Mouse (Mus musculus): ENCODE measurements around the gene Pde4a. TPM values are rescaled to one million over a fixed set of nuclear protein-coding genes. Genes with fewer than 3 reads are reported as not detected.

The Pde4a gene
- polyA plus RNA-seq, 1 experiment from 2014 or later, result 4.7 TPM

DNA sequence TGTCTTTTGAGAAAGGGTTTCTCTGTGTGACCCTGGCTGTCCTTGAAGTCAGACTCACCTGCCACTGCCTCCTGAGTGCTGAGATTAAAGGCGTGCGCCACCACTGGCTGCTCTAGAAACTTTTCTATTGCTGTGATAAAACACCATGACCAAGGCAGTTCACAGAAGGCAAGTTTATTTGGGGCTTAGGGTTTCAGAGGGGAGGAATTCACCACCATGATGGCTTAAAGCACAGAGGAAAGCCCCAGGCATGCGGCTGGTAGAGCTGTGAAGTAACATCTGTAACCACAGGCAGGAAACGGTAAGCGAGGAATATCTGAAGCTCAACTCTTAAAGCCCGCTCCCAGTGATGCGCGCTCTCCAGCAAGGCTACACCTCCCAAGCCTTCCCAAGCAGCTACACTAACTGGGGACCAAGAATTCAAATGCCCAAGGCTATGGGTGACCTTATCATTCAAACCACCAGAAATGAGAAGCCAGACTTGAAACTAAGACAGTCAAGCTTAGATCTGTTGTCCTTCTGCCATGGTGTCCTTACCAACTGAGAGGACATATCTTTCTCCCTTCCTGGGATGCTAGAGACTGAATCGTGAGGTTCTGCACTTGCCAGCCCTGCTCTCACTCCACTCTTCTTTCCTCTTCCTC, 32.3 kb upstream of the Pde4a start:
- Histone ChIP-seq H3K27me3 (ENCODE audit: control insufficient read depth, insufficient read depth, low read length) (no peaks in the 10 kb centered on the region), H3K9me3 (replicated peaks; ENCODE audit: control insufficient read depth, low read length) (no peaks in the 10 kb centered on the region), H3K9ac (ENCODE audit: low read length) (no peak overlapping the region), H3K4me3 (replicated peaks; ENCODE audit: low read length) (no peak overlapping the region), H3K36me3 (ENCODE audit: control insufficient read depth, insufficient read depth, low read length) (no peaks in the 10 kb centered on the region), H3K27ac (ENCODE audit: low read length) (no peak overlapping the region), H3K4me2 (ENCODE audit: low read depth, low read length) (no peak overlapping the region), H3K4me1 (ENCODE audit: control insufficient read depth, insufficient read depth, low read length) (peaks cover 5% of the 10 kb centered on the region)
- 76% methylated on average over 9 of the region's 9 CpGs for WGBS
- no peak for ATAC-seq (ENCODE audit: insufficient read depth, low FRiP score)

DNA sequence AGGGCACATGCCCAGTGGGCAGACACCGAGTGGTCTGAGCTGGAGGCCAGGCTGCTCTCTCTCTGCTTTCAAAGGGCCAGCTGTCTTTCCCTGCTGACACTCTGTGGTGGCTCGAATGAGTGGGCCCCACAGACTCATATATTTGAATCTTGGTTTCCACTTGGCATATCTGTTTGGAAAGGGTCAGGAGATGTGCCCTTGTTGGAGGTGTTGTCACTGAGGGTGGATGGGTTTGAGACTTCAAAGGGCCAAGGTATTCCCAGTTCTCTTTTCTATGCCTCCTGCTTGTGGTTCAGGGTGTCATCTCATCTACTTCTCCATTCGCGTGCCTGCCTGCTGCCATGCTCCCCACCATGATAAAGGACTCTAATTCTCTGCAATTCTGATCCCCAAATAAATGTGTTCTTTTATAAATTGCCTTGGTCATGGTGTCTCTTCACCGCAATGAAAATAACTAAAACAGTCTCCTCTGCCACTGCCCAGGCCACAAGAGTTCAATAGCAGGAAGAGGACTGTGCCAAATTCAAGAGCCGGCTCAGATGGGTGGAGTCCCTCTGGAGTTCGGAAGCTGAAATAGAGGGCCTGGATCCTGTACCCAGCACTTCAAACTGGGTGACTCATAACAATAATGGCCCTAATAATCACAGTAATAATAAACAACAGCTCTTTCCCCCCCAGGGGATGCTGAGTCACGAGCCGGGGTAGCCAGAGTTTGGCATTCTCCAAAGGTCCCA, 30.8 kb upstream of the Pde4a start:
- Histone ChIP-seq H3K4me2 (ENCODE audit: low read depth, low read length) (no peak overlapping the region), H3K9ac (ENCODE audit: low read length) (no peak overlapping the region), H3K27ac (ENCODE audit: low read length) (no peak overlapping the region), H3K9me3 (replicated peaks; ENCODE audit: control insufficient read depth, low read length) (no peaks in the 10 kb centered on the region), H3K4me1 (ENCODE audit: control insufficient read depth, insufficient read depth, low read length) (peaks cover 5% of the 10 kb centered on the region), H3K36me3 (ENCODE audit: control insufficient read depth, insufficient read depth, low read length) (peaks cover 3% of the 10 kb centered on the region), H3K27me3 (ENCODE audit: control insufficient read depth, insufficient read depth, low read length) (no peaks in the 10 kb centered on the region), H3K4me3 (replicated peaks; ENCODE audit: low read length) (no peak overlapping the region)
- ATAC-seq (ENCODE audit: insufficient read depth, low FRiP score), result no peak
- WGBS, result 58% methylated on average over 9 of the region's 9 CpGs

DNA sequence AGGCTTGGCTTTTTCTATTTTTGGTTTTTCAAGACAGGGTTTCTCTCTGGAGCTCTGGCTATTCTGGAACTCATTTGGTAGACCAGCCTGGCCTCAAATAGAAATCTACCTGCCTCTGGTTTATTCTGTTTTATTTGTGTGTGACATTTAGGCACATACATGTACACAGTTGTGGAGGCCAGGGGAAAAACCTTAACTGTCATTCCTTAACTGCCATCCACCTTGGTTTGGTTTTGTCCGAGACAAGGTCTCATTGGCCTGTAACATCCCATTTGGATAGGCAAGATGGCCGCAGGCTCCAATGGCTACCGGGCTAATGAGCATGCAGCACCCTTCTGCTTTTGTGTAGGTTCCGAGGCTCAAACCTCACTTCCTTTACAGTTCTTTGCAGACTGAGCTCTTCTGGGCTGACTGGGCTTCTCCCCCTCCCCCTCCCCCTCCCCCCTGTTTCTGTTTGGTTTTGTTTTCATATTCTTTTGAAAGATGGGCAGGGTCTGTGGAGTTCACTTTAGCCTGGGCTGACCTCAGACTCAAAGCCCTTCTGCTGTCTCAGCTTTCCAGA, 30.1 kb upstream of the Pde4a start:
- peaks cover 2% of the 10 kb centered on the region for H3K4me1 ChIP-seq (ENCODE audit: control insufficient read depth, insufficient read depth, low read length)
- H3K27ac ChIP-seq (ENCODE audit: low read length), result no peak overlapping the region
- no peak overlapping the region for H3K9ac ChIP-seq (ENCODE audit: low read length)
- peaks cover 9% of the 10 kb centered on the region for H3K36me3 ChIP-seq (ENCODE audit: control insufficient read depth, insufficient read depth, low read length)
- no peaks in the 10 kb centered on the region for H3K9me3 ChIP-seq (replicated peaks; ENCODE audit: control insufficient read depth, low read length)
- no peak overlapping the region for H3K4me3 ChIP-seq (replicated peaks; ENCODE audit: low read length)
- no peak for ATAC-seq (ENCODE audit: insufficient read depth, low FRiP score)
- WGBS, result 75% methylated on average over 4 of the region's 4 CpGs
- no peaks in the 10 kb centered on the region for H3K27me3 ChIP-seq (ENCODE audit: control insufficient read depth, insufficient read depth, low read length)
- no peak overlapping the region for H3K4me2 ChIP-seq (ENCODE audit: low read depth, low read length)

GRCm38 (mm10) chr9:21135941-21136381, 29.6 kb upstream of the Pde4a start:
- Histone ChIP-seq H3K9ac (ENCODE audit: low read length) (no peak overlapping the region), H3K27ac (ENCODE audit: low read length) (no peak overlapping the region)
- WGBS, result 59% methylated on average over 1 of the region's 1 CpGs

GRCm38 (mm10) chr9:21136401-21136800, 29.1 kb upstream of the Pde4a start:
- H3K27ac ChIP-seq (ENCODE audit: low read length), result no peak overlapping the region
- no peak for ATAC-seq (ENCODE audit: insufficient read depth, low FRiP score)
- H3K9me3 ChIP-seq (replicated peaks; ENCODE audit: control insufficient read depth, low read length), result no peaks in the 10 kb centered on the region
- H3K9ac ChIP-seq (ENCODE audit: low read length), result no peak overlapping the region
- H3K27me3 ChIP-seq (ENCODE audit: control insufficient read depth, insufficient read depth, low read length), result no peaks in the 10 kb centered on the region
- peaks cover 17% of the 10 kb centered on the region for H3K36me3 ChIP-seq (ENCODE audit: control insufficient read depth, insufficient read depth, low read length)
- H3K4me2 ChIP-seq (ENCODE audit: low read depth, low read length), result no peak overlapping the region
- no peak overlapping the region for H3K4me3 ChIP-seq (replicated peaks; ENCODE audit: low read length)
- H3K4me1 ChIP-seq (ENCODE audit: control insufficient read depth, insufficient read depth, low read length), result no peaks in the 10 kb centered on the region
- WGBS, result 78% methylated on average over 6 of the region's 6 CpGs

More at GRCm38 (mm10) chr9:21135941-21136381, 29.6 kb upstream of the Pde4a start:
- Histone ChIP-seq H3K4me1 (ENCODE audit: control insufficient read depth, insufficient read depth, low read length) (no peaks in the 10 kb centered on the region), H3K27me3 (ENCODE audit: control insufficient read depth, insufficient read depth, low read length) (no peaks in the 10 kb centered on the region), H3K4me3 (replicated peaks; ENCODE audit: low read length) (no peak overlapping the region), H3K9me3 (replicated peaks; ENCODE audit: control insufficient read depth, low read length) (no peaks in the 10 kb centered on the region), H3K36me3 (ENCODE audit: control insufficient read depth, insufficient read depth, low read length) (peaks cover 14% of the 10 kb centered on the region), H3K4me2 (ENCODE audit: low read depth, low read length) (no peak overlapping the region)
- ATAC-seq (ENCODE audit: insufficient read depth, low FRiP score), result no peak

- Histone ChIP-seq H3K36me3 (ENCODE audit: control insufficient read depth, insufficient read depth, low read length) (peaks cover 21% of the 10 kb centered on the region), H3K9me3 (replicated peaks; ENCODE audit: control insufficient read depth, low read length) (no peaks in the 10 kb centered on the region), H3K4me2 (ENCODE audit: low read depth, low read length) (no peak overlapping the region), H3K9ac (ENCODE audit: low read length) (no peak overlapping the region), H3K4me1 (ENCODE audit: control insufficient read depth, insufficient read depth, low read length) (no peaks in the 10 kb centered on the region), H3K27me3 (ENCODE audit: control insufficient read depth, insufficient read depth, low read length) (no peaks in the 10 kb centered on the region), H3K4me3 (replicated peaks; ENCODE audit: low read length) (no peak overlapping the region), H3K27ac (ENCODE audit: low read length) (no peak overlapping the region)
- WGBS, result 50% methylated on average over 3 of the region's 3 CpGs
- peak; percentile 52; the same call in 1 of the 2 replicates for ATAC-seq (ENCODE audit: insufficient read depth, low FRiP score)
These were observed 28.3 kb upstream of the Pde4a start for GRCm38 (mm10) chr9:21137229-21137628.

GRCm38 (mm10) chr9:21138386-21138785, 27.1 kb upstream of the Pde4a start:
- no peaks in the 10 kb centered on the region for H3K4me1 ChIP-seq (ENCODE audit: control insufficient read depth, insufficient read depth, low read length)
- H3K36me3 ChIP-seq (ENCODE audit: control insufficient read depth, insufficient read depth, low read length), result peaks cover 26% of the 10 kb centered on the region
- ATAC-seq (ENCODE audit: insufficient read depth, low FRiP score), result no peak
- H3K4me2 ChIP-seq (ENCODE audit: low read depth, low read length), result no peak overlapping the region
- no peak overlapping the region for H3K27ac ChIP-seq (ENCODE audit: low read length)
- no peaks in the 10 kb centered on the region for H3K9me3 ChIP-seq (replicated peaks; ENCODE audit: control insufficient read depth, low read length)
- no peak overlapping the region for H3K9ac ChIP-seq (ENCODE audit: low read length)
- H3K4me3 ChIP-seq (replicated peaks; ENCODE audit: low read length), result no peak overlapping the region
- no peaks in the 10 kb centered on the region for H3K27me3 ChIP-seq (ENCODE audit: control insufficient read depth, insufficient read depth, low read length)
- WGBS, result 66% methylated on average over 4 of the region's 4 CpGs

DNA sequence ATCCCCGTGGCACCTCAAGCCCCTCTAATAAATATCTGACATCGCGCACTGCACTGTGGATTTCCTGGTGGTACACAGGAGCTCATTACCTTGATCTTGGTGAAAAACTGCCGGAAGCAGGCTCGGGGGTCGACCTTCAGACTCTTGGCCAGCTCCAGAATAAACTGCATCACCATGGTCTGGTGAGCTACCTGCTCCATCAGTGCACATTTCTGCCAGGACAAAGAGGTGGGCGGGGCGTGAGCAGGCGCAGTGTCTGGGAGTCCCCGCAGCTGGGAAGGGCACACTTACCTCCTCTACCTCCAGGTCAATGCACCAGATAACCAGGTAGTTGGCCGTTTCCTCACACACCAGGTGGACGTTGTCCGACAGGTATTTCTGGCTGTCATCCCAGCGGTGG, 23.6 kb upstream of the Pde4a start:
- no peak overlapping the region for H3K4me2 ChIP-seq (ENCODE audit: low read depth, low read length)
- no peak for ATAC-seq (ENCODE audit: insufficient read depth, low FRiP score)
- H3K27me3 ChIP-seq (ENCODE audit: control insufficient read depth, insufficient read depth, low read length), result no peaks in the 10 kb centered on the region
- no peaks in the 10 kb centered on the region for H3K9me3 ChIP-seq (replicated peaks; ENCODE audit: control insufficient read depth, low read length)
- peaks cover 10% of the 10 kb centered on the region for H3K4me1 ChIP-seq (ENCODE audit: control insufficient read depth, insufficient read depth, low read length)
- no peak overlapping the region for H3K9ac ChIP-seq (ENCODE audit: low read length)
- H3K4me3 ChIP-seq (replicated peaks; ENCODE audit: low read length), result no peak overlapping the region
- WGBS, result 78% methylated on average over 14 of the region's 14 CpGs
- H3K36me3 ChIP-seq (ENCODE audit: control insufficient read depth, insufficient read depth, low read length), result peaks cover 37% of the 10 kb centered on the region
- no peak overlapping the region for H3K27ac ChIP-seq (ENCODE audit: low read length)

DNA sequence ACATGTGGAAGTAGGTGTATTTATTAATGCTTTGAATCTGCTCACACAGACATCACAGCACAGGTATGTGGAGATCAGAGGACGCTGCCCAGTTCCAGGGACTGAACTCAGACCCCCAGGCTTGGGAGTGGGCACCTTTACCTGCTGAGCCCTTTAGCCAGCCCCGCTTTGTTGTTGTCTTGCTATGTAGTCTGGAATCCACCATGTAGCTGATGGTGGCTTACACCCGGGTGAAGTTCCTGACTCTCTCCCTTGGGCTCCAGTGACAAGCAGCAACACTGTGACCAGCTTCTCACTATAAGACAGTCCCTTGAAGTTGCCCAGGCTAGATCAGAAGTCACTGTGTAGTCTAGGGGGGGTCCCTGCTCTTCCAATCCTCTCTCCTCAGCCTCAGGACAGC, 21.2 kb upstream of the Pde4a start:
- Histone ChIP-seq H3K27ac (ENCODE audit: low read length) (no peak overlapping the region), H3K36me3 (ENCODE audit: control insufficient read depth, insufficient read depth, low read length) (peaks cover 37% of the 10 kb centered on the region), H3K9me3 (replicated peaks; ENCODE audit: control insufficient read depth, low read length) (no peaks in the 10 kb centered on the region), H3K4me2 (ENCODE audit: low read depth, low read length) (no peak overlapping the region), H3K4me1 (ENCODE audit: control insufficient read depth, insufficient read depth, low read length) (peaks cover 32% of the 10 kb centered on the region), H3K9ac (ENCODE audit: low read length) (no peak overlapping the region), H3K4me3 (replicated peaks; ENCODE audit: low read length) (no peak overlapping the region), H3K27me3 (ENCODE audit: control insufficient read depth, insufficient read depth, low read length) (no peaks in the 10 kb centered on the region)
- WGBS, result 98% methylated on average over 3 of the region's 3 CpGs
- ATAC-seq (ENCODE audit: insufficient read depth, low FRiP score), result no peak

Measured in stomach, embryonic 16.5 days (tissue).